Mouse (Mus musculus) spleen, adult 2 months (tissue): Measurements from ENCODE around the gene Itgb1bp1.

Experiments used
- CTCF ChIP-seq: fragments of 200-500 bp; IDR thresholded peaks from 2 replicates; pipeline ENCODE4 v1.5.1; 2011; ENCODE audit warnings: mild to moderate bottlenecking, inconsistent platforms; ENCODE audit not compliant: insufficient read depth, insufficient read length, insufficient replicate concordance; ENCODE audit errors: extremely low read depth
- POLR2A ChIP-seq: fragments of 200-500 bp; IDR thresholded peaks from 2 replicates; pipeline ENCODE4 v1.6.1; 2011; ENCODE audit warnings: low read depth, low read length, inconsistent platforms

DNA sequence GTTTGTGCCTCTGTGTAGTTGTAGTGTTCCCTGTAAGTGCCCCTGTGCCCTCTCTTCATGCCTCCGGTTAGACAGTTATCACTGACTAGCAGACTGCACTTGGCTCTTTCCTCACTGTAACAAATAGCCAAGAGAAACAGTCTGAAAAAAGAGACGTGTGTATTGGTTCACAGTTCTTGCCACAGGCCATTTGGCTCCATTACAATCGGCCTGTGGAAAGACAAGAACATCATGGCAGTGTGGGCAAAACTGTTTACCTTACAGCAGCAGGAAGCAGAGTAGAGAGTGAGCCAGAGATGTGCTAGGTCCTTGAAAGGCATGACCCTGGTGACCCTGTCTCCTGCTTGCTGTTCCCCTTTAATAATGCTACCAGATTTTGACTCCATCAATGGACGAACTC, 24.6 kb downstream of the Itgb1bp1 start:
- TF ChIP-seq POLR2A (no peak), CTCF (no peak)
